Mouse (Mus musculus) T-helper 2 cell (primary cell): ENCODE measurements around the gene Tmem102.

Source experiments
- in situ Hi-C: fragments of 300-600 bp; cut with MboI, MseI; formaldehyde crosslinking; loops from one replicate; pipeline ENCODE4 v1.15.1; 2025; ENCODE audit warnings: high pct_unique_total_duplicates

Gene Tmem102

DNA sequence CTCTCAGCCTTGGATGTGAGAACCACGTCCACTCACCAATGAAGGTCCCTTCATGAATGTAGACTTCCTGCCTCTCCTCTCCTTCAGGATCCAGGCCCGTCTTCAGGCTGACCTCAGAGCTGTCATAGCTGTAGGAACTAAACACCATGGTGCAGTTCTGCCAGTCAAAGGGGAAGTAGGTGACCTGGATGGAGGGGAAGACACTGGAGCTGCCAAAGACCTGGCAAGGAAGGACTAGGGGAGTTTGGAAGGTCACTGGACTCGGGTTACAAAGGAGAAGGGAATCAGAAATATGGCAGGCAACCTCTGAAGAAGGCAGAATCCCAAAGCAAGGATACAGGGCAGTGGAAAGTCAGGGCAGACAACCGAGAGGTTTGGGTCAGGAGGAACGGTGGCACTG, 12.0 kb downstream of the Tmem102 start:
- in situ Hi-C loops: no loop called here

GRCm38 (mm10) chr11:69791420-69791819, 14.0 kb downstream of the Tmem102 start:
- in situ Hi-C loops: no loop called here

DNA sequence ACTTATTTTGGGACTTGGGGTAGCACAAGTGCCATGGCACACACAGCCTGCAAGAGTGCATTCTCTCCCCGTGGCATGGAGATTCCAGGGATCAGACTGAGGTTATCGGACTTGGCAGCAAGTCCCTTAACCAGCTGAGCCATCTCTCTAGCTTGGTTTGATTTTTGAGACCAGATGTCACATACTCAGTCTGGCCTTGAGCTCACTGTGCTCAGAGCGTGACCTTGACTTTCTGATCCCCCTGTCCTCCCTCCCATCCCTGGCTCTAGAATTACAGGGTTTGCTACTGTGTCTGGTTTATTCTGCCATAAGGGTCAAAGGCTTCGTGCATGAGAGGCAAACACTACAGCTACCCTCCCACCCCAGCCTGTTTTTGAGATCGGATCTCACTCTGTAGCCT, 16.0 kb downstream of the Tmem102 start:
- in situ Hi-C loops: no loop called here

- in situ Hi-C loops: no loop called here
Observed at GRCm38 (mm10) chr11:69787306-69787705, 18.1 kb downstream of the Tmem102 start.

GRCm38 (mm10) chr11:69784793-69785272, 20.6 kb downstream of the Tmem102 start:
- in situ Hi-C loops: no loop called here

GRCm38 (mm10) chr11:69781828-69782227, 23.6 kb downstream of the Tmem102 start:
- in situ Hi-C loops: no loop called here

- in situ Hi-C loops: no loop called here
Observed at GRCm38 (mm10) chr11:69778985-69779384, 26.4 kb downstream of the Tmem102 start.

DNA sequence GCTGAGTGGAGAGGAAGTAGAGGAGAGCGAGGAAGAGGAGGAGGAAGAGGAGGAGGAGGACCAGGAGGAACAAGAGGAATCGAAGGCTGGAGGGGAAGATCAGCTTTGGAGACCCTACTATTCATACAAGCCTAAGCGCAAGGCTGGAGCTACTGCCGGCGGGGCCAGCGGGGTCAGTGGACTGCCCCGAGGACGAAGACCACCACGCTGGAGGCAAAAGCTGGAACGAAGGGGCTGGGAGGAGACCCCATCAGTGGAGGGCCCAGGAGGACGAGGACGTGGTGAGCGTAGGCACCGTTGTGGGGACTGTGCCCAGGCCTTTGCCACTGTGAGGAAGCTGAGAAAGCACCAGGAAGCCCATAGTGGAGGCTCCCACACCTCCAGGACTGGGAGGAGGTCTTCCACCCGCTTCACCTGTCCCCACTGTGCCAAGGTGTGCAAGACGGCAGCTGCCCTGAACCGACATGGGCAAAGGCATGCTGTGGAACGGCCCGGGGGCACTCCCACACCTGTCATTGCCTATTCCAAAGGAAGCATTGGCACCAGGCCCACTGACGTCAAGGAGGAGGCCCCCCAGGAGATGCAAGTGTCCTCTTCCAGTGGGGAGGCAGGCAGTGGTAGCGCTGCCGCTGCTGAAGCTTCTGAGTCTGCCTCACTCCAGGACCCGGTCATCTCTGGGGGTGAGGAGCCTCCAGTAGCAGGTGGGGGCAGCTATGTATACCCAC, 27.0 kb downstream of the Tmem102 start:
- in situ Hi-C loops: no loop called here

GRCm38 (mm10) chr11:69777504-69778257, 27.7 kb downstream of the Tmem102 start:
- in situ Hi-C loops: no loop called here

- in situ Hi-C loops: no loop called here
Observed at GRCm38 (mm10) chr11:69776488-69776887, 28.9 kb downstream of the Tmem102 start.

GRCm38 (mm10) chr11:69775716-69776115, 29.7 kb downstream of the Tmem102 start:
- in situ Hi-C loops: no loop called here

GRCm38 (mm10) chr11:69774961-69775360, 30.5 kb downstream of the Tmem102 start:
- in situ Hi-C loops: loop anchor here (25.0 kb wide), 1 partner anchor 887 kb away; the partner anchor contains the start of genes Eno3, Pfn1 and Spag7

DNA sequence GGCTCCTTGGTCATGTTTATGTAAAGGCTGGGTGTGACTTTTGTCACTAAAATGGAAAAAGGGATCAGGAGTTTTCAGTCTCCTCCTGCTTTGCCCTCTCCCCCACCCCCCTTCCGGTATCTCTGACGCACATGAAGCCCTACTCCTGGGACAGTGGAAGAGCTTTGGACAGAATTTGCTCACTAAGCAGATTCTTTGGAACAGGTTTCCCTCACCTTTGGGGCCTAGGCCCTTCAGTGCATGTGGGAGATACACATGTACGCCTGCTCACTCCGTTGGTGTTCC, 37.9 kb downstream of the Tmem102 start:
- in situ Hi-C loops: loop anchor here (25.0 kb wide), 1 partner anchor 895 kb away; the partner anchor contains the start of genes Eno3, Pfn1 and Spag7

DNA sequence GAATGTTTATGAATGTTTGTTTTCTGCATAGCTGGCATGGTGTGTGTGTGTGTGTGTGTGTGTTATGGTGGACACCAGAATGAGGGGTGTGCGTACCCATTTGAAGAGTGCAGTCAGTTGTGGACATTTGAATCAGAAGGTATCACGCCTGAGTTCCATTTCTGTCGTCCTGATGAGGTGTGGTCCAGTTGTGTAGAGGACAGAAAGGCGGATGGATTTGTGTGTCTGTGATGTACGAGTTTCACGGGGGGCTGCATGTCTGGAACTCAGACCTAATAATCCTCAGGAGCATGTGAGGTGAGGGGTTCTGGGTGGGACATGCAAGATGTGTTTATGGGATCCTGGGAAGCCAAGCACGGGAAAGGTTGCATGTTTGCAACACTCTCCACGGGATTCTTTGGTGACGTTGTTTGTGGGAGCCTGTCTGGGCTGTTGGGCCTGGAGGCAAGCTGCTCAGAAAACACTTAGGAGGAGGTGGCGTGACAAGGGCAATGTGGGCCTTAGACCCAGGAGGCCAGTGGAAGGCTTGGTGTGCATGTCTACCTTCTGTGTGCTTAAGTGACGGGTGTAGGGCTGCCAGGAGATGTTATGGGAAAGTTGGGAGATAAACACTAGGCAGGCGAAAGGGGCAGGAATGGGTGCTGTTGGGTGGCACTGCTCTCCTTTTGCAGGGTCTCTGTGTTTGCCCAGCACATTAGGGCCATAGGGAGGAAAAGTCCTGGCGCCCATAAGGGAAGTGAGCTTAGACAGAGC, 38.4 kb downstream of the Tmem102 start:
- in situ Hi-C loops: loop anchor here (25.0 kb wide), 1 partner anchor 895 kb away; the partner anchor contains the start of genes Eno3, Pfn1 and Spag7

DNA sequence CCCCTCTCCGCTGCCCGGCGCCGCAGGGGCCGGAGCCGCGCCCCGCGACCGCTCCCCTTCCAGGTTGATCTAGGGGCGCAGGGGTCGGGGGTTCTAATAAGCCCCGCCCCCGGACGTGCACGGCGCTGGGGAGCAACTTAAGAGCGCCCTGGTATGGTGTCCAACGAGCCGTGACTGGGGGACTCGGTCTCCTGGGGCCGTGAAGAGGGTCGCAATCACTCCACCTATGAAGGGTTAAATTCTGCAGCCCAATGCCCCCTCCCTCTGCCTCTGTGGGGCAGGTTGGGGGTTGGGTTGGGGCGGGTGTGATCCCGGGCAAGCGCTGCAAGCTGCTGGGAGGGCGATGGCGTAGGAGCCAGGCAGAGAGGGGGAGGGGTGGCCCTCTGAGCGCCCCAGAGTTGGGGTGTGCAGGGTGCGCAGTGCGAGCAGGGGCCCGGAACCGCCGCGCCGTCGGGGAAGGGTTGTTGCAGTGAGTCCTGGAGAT, 39.3 kb downstream of the Tmem102 start:
- in situ Hi-C loops: loop anchor here (25.0 kb wide), 1 partner anchor 896 kb away; the partner anchor contains the start of genes Eno3, Pfn1 and Spag7

- in situ Hi-C loops: loop anchor here (25.0 kb wide), 1 partner anchor 897 kb away; the partner anchor contains the start of genes Eno3, Pfn1 and Spag7
Observed at GRCm38 (mm10) chr11:69765221-69766125, 40.0 kb downstream of the Tmem102 start, which contains the start of gene Zbtb4. TSS of gene Zbtb4 (plus strand) at chr11:69765912.

DNA sequence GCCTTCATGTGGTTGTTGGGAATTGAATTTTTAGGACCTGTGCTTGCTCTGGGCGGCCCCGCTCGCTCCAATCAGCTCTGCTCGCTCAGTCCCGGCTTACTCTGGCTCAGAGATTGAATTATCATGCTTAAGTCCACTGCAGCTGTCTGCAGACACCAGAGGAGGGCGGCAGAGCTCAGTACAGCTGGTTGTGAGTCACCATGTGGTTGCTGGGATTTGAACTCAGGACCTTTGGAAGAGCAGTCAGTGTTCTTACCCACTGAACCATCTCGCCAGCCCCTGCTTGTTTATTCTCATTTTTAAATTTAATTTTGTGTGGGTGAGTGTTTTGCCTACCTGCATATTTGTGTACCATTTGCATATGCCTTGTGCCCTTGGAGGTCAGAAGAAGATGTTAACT, 41.9 kb downstream of the Tmem102 start:
- in situ Hi-C loops: loop anchor here (25.0 kb wide), 1 partner anchor 899 kb away; the partner anchor contains the start of genes Eno3, Pfn1 and Spag7

DNA sequence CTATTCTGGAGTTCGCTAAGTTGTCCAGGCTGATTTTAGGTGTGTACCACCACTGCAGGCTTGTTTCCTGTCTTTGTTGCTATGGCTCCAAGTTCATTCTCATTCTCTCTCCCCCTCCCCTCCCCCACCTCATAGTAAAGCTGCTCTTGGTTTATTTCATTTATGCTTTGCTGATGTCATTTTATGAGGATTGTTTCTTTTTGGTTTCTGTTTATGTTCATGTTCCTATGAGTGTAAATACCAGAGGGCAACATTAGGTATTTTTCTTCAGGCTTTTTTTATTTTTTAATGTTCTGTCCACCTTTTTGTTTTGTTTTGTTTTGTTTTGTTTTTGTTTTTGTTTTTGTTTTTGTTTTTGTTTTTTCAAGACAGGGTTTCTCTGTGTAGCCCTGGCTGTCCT, 43.6 kb downstream of the Tmem102 start, which contains the start of gene Slc35g3:
TSS of gene Slc35g3 (minus strand) at position 101 of the 400 bp plus-strand sequence.
- in situ Hi-C loops: loop anchor here (25.0 kb wide), 1 partner anchor 900 kb away; the partner anchor contains the start of genes Eno3, Pfn1 and Spag7

DNA sequence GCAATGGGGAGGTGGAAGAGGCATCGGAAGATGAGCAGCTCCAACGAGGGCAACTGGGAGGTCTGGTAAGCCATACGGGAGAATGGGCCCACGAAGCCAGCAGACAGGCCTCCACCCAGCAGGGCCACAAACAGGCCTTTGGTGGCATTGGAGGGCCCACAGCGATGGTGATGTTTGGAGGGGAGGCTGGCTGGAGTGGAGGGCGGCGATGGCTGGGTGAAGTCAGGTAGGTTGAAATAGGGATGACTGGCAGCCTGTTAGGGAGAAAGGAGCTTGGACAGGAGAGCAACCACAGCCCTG, 44.6 kb downstream of the Tmem102 start:
- in situ Hi-C loops: loop anchor here (25.0 kb wide), 1 partner anchor 901 kb away; the partner anchor contains the start of genes Eno3, Pfn1 and Spag7
